Mouse (Mus musculus) gonadal fat pad, adult 2 months (tissue): ENCODE measurements around the gene Camsap1. TPM values are rescaled to one million over a fixed set of nuclear protein-coding genes. Genes with fewer than 3 reads are reported as not detected.

ENCODE experiments used
- DNase-seq: peaks from one replicate; pipeline ENCODE4 v3.0.0-alpha.2; 2012; ENCODE audit warnings: low read depth
- polyA plus RNA-seq: library from polyadenylated mRNA; depleted of rRNA; stranded (reverse); fragments of >200 nt; gene quantifications from 2 replicates; pipeline ENCODE4 v1.2.3, GENCODE M21; 2012

Gene Camsap1
- polyA plus RNA-seq, 1 experiment, result 13.0 TPM

DNA sequence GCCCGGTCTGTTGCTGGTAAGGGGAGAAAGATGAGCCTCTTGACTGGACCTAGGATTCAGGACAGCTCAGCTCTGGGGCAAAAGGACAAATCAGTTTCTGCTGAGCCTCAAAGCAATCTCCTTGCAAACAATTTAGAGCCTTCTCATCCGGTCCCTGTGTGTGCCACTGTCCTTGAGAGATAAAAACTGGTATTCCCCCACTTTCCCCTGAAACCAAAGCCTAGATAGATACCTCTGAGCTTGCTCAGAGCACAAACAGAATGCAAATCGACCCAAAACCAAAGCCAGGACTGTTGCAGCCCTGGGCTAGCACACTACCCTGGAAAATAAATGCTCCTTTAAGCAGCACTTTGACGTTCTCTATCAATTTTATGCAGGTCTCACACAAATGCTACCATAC is 4.1 kb downstream of the Camsap1 start:
- DNase-seq, result no peak

- DNase-seq, result no peak
These were observed 5.4 kb downstream of the Camsap1 start for GRCm38 (mm10) chr2:25977587-25978239.

GRCm38 (mm10) chr2:25975141-25975770 is 7.8 kb downstream of the Camsap1 start:
- DNase-seq, result no peak

- no peak for DNase-seq
These were observed 12.7 kb downstream of the Camsap1 start for GRCm38 (mm10) chr2:25970426-25970825.

DNA sequence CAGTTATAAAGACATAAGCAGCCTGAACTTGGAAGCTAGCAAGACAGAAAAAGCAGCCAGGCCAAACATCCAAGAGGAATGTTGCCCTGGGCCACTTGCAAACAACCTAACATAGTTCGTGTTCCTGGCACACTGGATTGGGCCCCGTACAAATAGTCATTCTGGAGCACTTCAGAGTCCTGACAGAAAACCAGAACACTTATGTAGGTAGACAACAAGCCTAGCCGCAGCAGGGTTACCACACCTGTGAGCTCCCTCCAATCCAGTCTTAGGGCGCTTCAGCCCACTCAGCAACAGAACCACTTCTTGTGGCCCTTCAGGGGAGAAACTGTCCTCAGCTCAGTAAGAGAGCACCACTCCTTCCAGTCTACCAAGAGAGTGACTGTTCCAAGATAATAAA is 13.8 kb downstream of the Camsap1 start:
- DNase-seq, result no peak

DNA sequence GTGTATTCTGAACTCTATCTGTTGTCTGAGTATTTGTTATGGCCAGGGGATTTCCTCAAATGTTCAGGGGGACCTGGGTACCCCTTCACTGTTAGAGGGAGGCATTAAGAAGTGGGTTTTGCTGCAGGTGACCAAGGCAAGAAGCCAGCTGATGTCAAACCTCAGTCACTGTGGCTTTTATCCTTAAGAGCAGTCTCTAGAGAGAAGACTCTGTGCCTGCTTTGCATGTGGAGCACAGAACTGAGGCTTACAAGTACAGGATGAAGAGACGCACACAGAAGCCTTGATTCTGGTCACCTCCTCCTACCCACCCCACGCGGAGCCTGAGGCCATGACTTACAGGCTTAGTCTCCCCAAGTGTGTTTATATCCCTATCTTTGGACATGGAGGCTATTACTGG is 33.8 kb downstream of the Camsap1 start:
- DNase-seq, result no peak

DNA sequence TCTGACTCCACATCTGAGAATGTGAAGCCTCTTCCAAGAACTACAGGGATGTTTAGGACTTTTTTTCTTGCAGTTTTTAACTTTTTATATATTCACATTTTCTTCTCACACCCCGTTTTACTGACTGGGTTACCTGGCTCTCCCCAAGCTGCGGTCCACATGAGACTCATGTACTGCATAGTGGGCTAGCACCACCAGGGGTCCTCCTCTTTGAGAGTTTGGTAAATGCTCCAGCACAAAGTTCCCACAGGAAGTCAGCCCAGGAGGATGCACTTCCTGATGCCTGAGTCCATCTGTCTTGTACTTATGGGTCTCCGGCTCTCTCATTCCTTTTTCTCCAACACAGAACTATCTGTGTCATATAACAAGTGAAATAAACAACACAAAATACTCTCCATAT is 35.1 kb downstream of the Camsap1 start:
- DNase-seq, result no peak

DNA sequence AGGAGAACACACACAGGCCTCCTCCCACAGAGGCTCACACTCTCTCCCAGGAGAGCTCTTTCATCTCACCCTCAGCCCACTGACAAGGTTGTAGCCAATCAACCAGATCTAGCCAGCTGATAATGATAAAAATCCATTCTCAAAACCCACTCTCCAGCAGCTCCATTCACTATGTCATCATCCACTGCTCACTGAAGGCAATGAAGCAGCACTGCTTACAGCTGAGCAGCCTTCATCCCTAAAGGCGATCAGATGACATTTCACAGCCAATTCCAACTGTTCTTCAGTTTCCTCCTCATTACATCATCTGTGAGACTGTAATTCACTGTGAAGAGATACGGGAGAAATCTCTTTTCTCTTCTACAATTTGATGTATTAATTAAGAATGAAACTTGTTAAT is 39.3 kb downstream of the Camsap1 start:
- DNase-seq, result no peak

DNA sequence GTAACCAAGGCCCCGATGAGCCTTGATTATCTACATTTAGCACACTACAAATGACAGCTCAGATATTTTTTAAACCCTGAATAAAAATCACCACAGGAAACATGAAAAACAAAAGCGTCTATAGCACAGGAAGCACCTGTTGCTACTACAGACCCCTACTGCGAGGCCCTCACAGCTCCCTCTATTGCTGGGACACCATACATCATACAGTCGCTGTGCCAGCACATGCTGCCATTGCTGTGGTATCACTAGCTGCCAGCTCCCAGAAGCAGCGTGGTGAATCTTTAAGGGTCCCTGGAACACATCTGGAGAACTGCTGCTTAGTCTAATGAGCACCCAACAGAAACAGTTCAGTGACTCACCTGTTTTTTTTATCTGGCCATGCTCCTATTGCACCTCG is 42.6 kb downstream of the Camsap1 start:
- DNase-seq, result no peak

GRCm38 (mm10) chr2:25931249-25931859 is 51.7 kb downstream of the Camsap1 start:
- DNase-seq, result no peak

DNA sequence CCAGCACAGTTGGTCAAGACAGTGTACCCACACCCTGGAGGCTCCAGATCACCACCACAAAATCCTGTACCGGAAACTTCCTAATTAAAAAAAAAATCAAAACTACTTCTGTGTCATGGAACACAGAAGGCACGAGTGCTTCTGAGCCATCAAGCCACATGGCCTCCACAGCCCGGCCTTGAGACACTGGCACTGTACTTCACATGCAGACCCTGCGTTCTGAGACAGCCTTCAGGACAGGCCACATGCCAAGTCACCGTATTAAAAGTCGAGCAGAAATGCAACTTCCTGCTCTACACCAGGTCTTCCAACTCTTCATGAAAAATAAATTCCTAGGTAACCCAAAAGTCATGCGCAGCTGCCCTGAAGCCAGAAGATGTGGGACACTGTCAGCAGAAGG is 55.3 kb downstream of the Camsap1 start:
- DNase-seq, result no peak

DNA sequence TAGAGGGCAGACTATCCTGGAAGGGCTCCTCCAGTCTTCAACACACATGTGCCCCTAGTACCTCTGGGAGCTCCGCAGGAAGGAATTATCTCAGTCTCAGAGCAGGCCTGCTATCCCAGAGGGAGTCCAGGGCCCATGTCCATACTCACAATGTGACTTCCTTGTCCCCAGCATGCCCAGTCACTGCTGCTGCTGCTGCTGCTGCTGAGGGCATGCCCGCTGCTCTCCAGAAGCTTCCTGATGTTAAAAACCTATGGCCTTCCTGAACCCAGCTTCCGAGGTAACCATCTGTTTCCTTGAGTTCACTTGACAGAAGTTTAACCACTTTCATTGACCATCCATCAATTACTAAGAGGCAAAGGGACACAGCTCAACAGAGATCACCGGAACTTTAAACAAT is 58.1 kb downstream of the Camsap1 start:
- no peak for DNase-seq

GRCm38 (mm10) chr2:25923799-25924198 is 59.3 kb downstream of the Camsap1 start:
- DNase-seq, result no peak

- no peak for DNase-seq
These were observed 63.1 kb downstream of the Camsap1 start for GRCm38 (mm10) chr2:25919972-25920371.

DNA sequence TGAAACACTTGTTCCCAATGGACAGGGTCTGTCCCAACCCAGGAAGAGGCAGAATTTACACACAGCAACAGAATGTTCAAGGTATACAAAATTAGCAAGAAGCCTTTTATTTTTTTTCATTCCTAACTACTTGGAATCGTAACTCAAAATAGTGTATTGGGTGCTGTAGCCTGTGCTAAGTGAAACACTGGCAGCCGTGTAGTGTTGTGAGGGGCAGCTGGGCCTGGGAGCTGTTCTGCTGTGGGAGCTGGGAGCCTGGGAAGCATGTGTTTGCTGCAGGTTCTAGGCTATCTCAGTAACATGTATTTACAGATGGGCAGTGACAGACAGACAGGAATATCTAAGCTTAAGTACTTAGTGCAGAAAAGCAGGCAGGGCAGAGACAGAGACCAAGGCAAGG is 64.7 kb downstream of the Camsap1 start:
- DNase-seq, result no peak

- DNase-seq, result no peak
These were observed 68.3 kb downstream of the Camsap1 start for GRCm38 (mm10) chr2:25914821-25915220.

DNA sequence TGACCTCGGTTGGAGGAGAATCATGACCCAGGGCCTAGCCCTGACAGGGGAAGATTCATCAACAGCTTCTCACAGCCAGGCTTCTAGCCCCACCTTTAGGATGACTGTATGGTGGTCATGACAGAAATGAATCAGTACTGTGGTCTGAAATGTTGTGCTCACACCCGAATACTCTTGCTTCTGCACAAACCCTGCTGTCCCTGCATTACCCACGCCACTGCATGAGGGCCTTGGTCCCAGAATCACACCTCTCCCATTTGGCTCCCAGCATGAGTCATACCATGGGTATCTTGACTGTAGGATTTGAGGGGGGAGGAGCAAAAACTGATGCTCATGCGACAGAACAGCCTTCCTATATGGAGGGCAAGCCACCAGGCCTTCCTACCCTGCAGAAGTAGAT is 68.9 kb downstream of the Camsap1 start:
- DNase-seq, result no peak

DNA sequence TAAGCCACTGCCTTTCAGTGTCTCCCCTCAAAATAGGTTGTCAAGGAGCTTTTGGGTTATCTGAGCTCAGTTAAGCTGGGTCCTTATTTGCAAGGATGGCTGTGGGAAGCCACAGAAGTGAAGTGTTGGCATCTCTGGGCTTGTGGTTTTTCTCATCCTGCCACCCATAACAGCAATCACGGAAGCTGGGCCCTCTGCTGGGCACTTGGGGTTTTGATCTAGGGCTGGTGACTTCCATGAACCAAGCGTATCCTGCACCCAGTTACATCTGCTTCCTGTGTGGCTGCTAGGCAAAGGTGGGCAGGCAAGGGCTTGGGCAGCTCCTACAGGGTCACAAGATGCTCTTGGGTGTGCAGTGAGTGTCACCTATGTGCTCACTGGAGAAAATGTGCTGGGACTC is 69.8 kb downstream of the Camsap1 start:
- DNase-seq, result no peak

- DNase-seq, result no peak
These were observed 73.2 kb downstream of the Camsap1 start for GRCm38 (mm10) chr2:25909872-25910271.

DNA sequence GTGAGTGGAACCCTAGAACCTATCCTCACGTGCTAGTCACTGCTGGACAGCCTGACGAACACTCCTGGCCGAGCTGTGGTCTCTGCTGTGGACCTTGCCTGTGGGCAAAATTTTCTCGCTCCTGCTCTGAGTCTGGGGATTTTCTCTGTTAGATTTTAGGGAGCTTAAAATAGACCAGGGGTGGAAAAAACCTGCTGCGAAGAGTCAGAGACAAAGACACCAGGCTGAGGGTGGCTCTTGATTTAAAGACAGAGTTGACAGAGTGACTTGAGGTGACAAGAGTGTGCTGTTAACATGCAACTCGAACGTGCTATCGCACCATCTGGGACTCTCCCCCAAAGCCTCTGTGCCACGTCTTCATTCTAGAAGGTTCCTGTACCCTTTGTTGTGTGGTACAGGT is 84.1 kb downstream of the Camsap1 start:
- no peak for DNase-seq

GRCm38 (mm10) chr2:25892440-25892839 is 90.6 kb downstream of the Camsap1 start:
- no peak for DNase-seq

GRCm38 (mm10) chr2:25888144-25888543 is 94.9 kb downstream of the Camsap1 start:
- no peak for DNase-seq

GRCm38 (mm10) chr2:25887226-25887625 is 95.9 kb downstream of the Camsap1 start:
- DNase-seq, result no peak
